Mouse (Mus musculus): ENCODE measurements at regions not wholly inside any gene's neighbourhood (a gene's known extent, or its start where the extent isn't known, plus 50 kb on each side); places are given as distances from the start of the nearest gene placed in this dataset.

DNA sequence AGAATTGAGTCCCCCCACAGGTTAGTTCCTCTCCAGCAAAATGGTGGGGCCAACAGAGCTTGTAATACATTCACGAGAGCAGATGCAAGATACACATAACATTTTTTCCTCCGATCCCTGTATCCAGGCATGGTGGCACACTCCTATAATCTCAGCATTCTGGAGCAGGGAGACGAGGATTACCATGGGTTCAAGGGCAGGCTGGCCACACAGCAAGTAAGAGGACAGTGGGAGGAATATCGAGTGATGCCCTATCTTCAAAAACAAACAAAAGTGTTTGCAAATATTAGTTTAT is 192.0 kb downstream of the Ube2e3 start:
- WGBS, result 71% methylated on average over 4 of the region's 4 CpGs
- no peaks in the 10 kb centered on the region for H3K9me3 ChIP-seq (ENCODE audit: control insufficient read depth, low read length)
- peak overlapping the region; percentile 50 for H3K27ac ChIP-seq (replicated peaks; ENCODE audit: low read depth, low read length)
- no peak overlapping the region for H3K4me2 ChIP-seq (ENCODE audit: low read length)
- H3K27me3 ChIP-seq (ENCODE audit: control insufficient read depth, insufficient read depth, low read length), result no peaks in the 10 kb centered on the region
- H3K4me1 ChIP-seq (ENCODE audit: control insufficient read depth, insufficient read depth, low read length), result no peaks in the 10 kb centered on the region
- 0 out of 2 replicates have a peak, but pooled peaks have one; percentile 20 for ATAC-seq (ENCODE audit: low FRiP score, low TSS enrichment)
- peak; percentile 14 for DNase-seq
- no peak overlapping the region for H3K9ac ChIP-seq (replicated peaks; ENCODE audit: low read length)
- H3K36me3 ChIP-seq (ENCODE audit: control insufficient read depth, insufficient read depth, low read length), result no peaks in the 10 kb centered on the region
- no peak overlapping the region for H3K4me3 ChIP-seq (replicated peaks; ENCODE audit: low read depth, low read length)

DNA sequence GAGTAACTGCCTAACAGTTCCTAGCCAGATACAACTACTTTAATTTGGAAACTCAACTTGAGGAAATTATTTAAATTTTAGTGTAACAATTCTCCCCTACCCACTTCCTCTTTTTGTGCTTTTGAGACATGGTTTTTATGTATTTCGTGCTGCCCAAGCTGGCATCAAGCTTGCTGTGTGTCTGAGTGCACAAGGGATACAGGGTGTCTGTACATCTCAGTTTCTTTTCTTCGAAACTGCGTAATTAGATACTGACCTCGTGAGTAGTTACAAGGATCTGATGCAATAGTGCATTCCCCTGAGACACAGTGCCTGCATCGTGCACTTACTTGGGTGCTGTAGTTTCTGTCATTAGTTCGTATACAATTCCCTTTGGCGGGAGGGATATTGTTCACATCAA is 192.4 kb downstream of the Ube2e3 start:
- Histone ChIP-seq H3K4me2 (ENCODE audit: low read length) (no peak overlapping the region), H3K4me1 (ENCODE audit: control insufficient read depth, insufficient read depth, low read length) (no peaks in the 10 kb centered on the region), H3K27ac (replicated peaks; ENCODE audit: low read depth, low read length) (no peak overlapping the region), H3K27me3 (ENCODE audit: control insufficient read depth, insufficient read depth, low read length) (no peaks in the 10 kb centered on the region), H3K9me3 (ENCODE audit: control insufficient read depth, low read length) (no peaks in the 10 kb centered on the region), H3K9ac (replicated peaks; ENCODE audit: low read length) (no peak overlapping the region), H3K36me3 (ENCODE audit: control insufficient read depth, insufficient read depth, low read length) (no peaks in the 10 kb centered on the region), H3K4me3 (replicated peaks; ENCODE audit: low read depth, low read length) (no peak overlapping the region)
- no peak for ATAC-seq (ENCODE audit: low FRiP score, low TSS enrichment)
- WGBS, result 84% methylated on average over 7 of the region's 7 CpGs
- DNase-seq, result no peak

DNA sequence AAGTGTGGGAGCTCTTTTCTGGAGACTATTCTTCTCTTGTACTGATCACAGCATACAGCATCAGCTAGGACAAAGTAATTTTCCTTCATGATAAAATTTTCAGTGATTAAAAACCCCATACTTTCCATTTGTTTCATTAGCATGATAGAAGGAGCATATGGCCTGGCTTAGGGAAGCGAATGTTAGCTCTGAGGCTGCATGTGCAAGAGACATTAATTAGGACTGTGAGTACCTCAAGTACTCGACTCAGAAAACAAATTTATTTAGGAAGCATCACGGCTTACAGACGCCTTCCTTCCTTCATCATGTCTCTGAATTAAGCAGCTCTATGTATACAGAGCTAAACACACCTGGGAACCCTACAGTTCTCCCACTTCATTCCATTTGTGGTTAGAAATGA is 193.6 kb upstream of the Itga4 start:
- ATAC-seq (ENCODE audit: low FRiP score, low TSS enrichment) (no peak), DNase-seq (no peak)
- H3K27me3 ChIP-seq (ENCODE audit: control insufficient read depth, insufficient read depth, low read length), result no peaks in the 10 kb centered on the region

DNA sequence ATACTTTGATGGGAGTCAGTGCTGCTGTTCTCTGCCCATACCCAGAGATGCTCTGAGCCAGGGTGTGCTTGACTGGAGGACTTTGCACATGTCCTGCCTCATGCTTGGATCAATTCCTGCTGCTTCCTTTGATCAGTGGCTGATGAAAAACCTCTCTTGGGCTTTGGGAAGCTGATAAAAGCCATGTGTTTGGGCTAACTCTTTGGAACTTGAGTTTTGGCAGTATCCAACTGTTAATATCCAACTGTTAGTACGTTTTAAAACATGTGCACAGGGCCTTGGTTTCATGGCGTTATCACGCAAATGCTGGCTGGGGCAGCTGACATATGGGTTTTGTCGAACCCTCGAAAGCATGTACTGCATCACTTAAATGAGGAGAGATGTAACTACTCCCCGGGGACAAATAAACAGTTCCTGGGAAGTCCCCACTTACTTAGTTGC is 193.0 kb upstream of the Itga4 start:
- H3K4me3 ChIP-seq (replicated peaks; ENCODE audit: low read depth, low read length), result no peak overlapping the region
- H3K36me3 ChIP-seq (ENCODE audit: control insufficient read depth, insufficient read depth, low read length), result no peaks in the 10 kb centered on the region
- WGBS, result 78% methylated on average over 6 of the region's 6 CpGs
- DNase-seq (no peak), ATAC-seq (ENCODE audit: low FRiP score, low TSS enrichment) (no peak)
- H3K27me3 ChIP-seq (ENCODE audit: control insufficient read depth, insufficient read depth, low read length), result no peaks in the 10 kb centered on the region
- H3K9me3 ChIP-seq (ENCODE audit: control insufficient read depth, low read length), result no peaks in the 10 kb centered on the region
- H3K4me1 ChIP-seq (ENCODE audit: control insufficient read depth, insufficient read depth, low read length), result no peaks in the 10 kb centered on the region
- no peak overlapping the region for H3K9ac ChIP-seq (replicated peaks; ENCODE audit: low read length)
- no peak overlapping the region for H3K4me2 ChIP-seq (ENCODE audit: low read length)
- no peak overlapping the region for H3K27ac ChIP-seq (replicated peaks; ENCODE audit: low read depth, low read length)

More for the DNA sequence above, 193.6 kb upstream of the Itga4 start:
- Histone ChIP-seq H3K27ac (replicated peaks; ENCODE audit: low read depth, low read length) (no peak overlapping the region), H3K4me3 (replicated peaks; ENCODE audit: low read depth, low read length) (no peak overlapping the region), H3K9ac (replicated peaks; ENCODE audit: low read length) (no peak overlapping the region), H3K4me1 (ENCODE audit: control insufficient read depth, insufficient read depth, low read length) (no peaks in the 10 kb centered on the region), H3K4me2 (ENCODE audit: low read length) (no peak overlapping the region), H3K9me3 (ENCODE audit: control insufficient read depth, low read length) (no peaks in the 10 kb centered on the region), H3K36me3 (ENCODE audit: control insufficient read depth, insufficient read depth, low read length) (no peaks in the 10 kb centered on the region)
- WGBS, result 66% methylated on average over 4 of the region's 4 CpGs

DNA sequence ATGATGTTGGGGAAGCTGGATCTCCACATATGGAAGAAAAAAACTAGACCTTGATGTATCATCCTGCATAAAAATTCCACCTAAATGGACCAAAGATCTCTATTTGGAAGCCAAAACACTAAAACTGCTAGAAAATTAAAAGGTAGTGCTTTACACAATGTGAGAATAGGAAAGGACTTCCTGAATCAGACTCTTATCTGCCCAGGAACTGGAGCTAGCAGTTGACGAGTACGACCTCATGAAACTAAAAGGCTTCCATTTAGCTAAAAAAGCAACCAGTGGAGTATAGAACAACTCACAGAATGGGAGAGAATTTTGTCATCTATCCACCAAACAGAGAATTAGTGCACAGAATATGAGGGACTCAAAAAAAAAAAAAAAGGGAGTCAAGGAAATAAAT is 191.6 kb upstream of the Itga4 start:
- no peak overlapping the region for H3K27ac ChIP-seq (replicated peaks; ENCODE audit: low read depth, low read length)
- ATAC-seq (ENCODE audit: low FRiP score, low TSS enrichment), result no peak
- H3K36me3 ChIP-seq (ENCODE audit: control insufficient read depth, insufficient read depth, low read length), result no peaks in the 10 kb centered on the region
- DNase-seq, result no peak
- no peak overlapping the region for H3K9ac ChIP-seq (replicated peaks; ENCODE audit: low read length)
- H3K4me2 ChIP-seq (ENCODE audit: low read length), result no peak overlapping the region
- no peak overlapping the region for H3K4me3 ChIP-seq (replicated peaks; ENCODE audit: low read depth, low read length)
- no peaks in the 10 kb centered on the region for H3K9me3 ChIP-seq (ENCODE audit: control insufficient read depth, low read length)
- no peaks in the 10 kb centered on the region for H3K4me1 ChIP-seq (ENCODE audit: control insufficient read depth, insufficient read depth, low read length)
- 95% methylated on average over 2 of the region's 2 CpGs for WGBS
- no peaks in the 10 kb centered on the region for H3K27me3 ChIP-seq (ENCODE audit: control insufficient read depth, insufficient read depth, low read length)

DNA sequence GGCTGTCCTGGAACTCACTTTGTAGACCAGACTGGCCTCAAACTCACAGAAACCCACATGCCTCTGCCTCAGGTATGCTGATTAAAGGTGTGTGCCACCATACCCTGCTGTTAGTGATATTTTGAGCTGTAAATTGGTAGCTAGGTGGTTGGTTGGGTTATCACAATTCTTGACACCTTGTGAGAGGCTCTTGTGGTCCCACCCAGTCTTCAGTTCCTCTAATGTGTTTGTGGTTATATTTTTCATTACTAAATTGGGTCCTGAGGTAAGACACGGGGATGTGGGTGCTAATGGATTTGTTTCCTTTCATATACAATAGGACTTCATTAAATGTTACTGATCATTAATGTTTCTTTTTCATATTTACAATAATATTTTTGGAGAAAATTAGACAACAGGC is 189.9 kb upstream of the Itga4 start:
- Histone ChIP-seq H3K9ac (replicated peaks; ENCODE audit: low read length) (no peak overlapping the region), H3K27ac (replicated peaks; ENCODE audit: low read depth, low read length) (no peak overlapping the region), H3K36me3 (ENCODE audit: control insufficient read depth, insufficient read depth, low read length) (no peaks in the 10 kb centered on the region), H3K4me1 (ENCODE audit: control insufficient read depth, insufficient read depth, low read length) (no peaks in the 10 kb centered on the region), H3K27me3 (ENCODE audit: control insufficient read depth, insufficient read depth, low read length) (no peaks in the 10 kb centered on the region), H3K9me3 (ENCODE audit: control insufficient read depth, low read length) (no peaks in the 10 kb centered on the region), H3K4me2 (ENCODE audit: low read length) (no peak overlapping the region), H3K4me3 (replicated peaks; ENCODE audit: low read depth, low read length) (no peak overlapping the region)
- 90% methylated on average over 1 of the region's 1 CpGs for WGBS
- DNase-seq, result no peak
- no peak for ATAC-seq (ENCODE audit: low FRiP score, low TSS enrichment)

DNA sequence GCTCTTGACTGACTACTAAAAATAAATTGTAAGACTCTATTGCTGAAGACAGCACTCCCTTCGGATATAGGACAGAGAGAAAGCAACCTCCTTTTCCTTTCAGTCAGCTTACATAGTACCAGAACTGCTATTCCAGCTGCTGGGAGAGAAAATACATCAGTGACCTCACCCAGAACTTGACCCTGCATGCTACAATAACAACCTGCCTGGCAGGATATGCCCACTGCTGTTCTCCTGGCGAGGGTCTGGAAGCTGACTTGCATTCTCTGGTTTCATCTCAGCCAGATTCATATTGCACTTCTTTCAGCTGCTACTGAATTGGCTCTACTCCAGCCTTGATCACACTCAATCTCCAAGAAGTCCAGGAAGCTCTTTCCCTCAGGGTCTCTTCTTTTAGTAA is 179.1 kb upstream of the Itga4 start:
- no peak overlapping the region for H3K9ac ChIP-seq (replicated peaks; ENCODE audit: low read length)
- H3K9me3 ChIP-seq (ENCODE audit: control insufficient read depth, low read length), result no peaks in the 10 kb centered on the region
- H3K36me3 ChIP-seq (ENCODE audit: control insufficient read depth, insufficient read depth, low read length), result no peaks in the 10 kb centered on the region
- 83% methylated on average over 2 of the region's 2 CpGs for WGBS
- H3K4me1 ChIP-seq (ENCODE audit: control insufficient read depth, insufficient read depth, low read length), result no peaks in the 10 kb centered on the region
- DNase-seq (no peak), ATAC-seq (ENCODE audit: low FRiP score, low TSS enrichment) (no peak)
- no peak overlapping the region for H3K27ac ChIP-seq (replicated peaks; ENCODE audit: low read depth, low read length)
- no peaks in the 10 kb centered on the region for H3K27me3 ChIP-seq (ENCODE audit: control insufficient read depth, insufficient read depth, low read length)
- H3K4me3 ChIP-seq (replicated peaks; ENCODE audit: low read depth, low read length), result no peak overlapping the region
- no peak overlapping the region for H3K4me2 ChIP-seq (ENCODE audit: low read length)

DNA sequence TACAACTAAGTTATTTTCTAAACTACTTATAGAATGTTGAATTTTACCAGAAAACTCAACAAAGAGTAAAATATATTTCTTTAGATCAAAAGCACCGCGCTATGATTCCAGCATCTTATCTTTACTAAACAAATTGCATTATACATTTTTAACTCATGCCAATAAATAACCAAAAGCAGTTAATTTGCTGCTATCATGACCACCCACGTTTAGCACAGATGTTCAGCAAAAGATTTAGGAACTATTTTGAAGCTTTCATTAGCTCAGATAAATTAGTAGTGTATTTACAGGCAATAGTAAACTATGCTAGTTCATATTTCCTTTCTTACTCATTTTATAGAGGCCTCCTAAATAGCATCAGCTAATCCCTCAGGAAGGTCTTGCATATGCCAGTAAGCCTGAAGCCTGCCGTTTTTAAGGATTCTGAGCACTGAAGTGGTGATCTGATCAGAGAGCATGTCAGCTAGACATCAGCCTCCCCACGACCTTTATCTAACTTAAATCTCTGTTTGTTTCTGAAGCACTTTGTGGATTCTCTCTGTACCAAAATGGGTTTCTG is 176.3 kb upstream of the Itga4 start:
- ATAC-seq (ENCODE audit: low FRiP score, low TSS enrichment) (no peak), DNase-seq (no peak)
- no peak overlapping the region for H3K4me3 ChIP-seq (replicated peaks; ENCODE audit: low read depth, low read length)
- no peak overlapping the region for H3K4me2 ChIP-seq (ENCODE audit: low read length)
- no peaks in the 10 kb centered on the region for H3K4me1 ChIP-seq (ENCODE audit: control insufficient read depth, insufficient read depth, low read length)
- H3K9me3 ChIP-seq (ENCODE audit: control insufficient read depth, low read length), result no peaks in the 10 kb centered on the region
- WGBS, result 64% methylated on average over 5 of the region's 5 CpGs
- H3K27me3 ChIP-seq (ENCODE audit: control insufficient read depth, insufficient read depth, low read length), result no peaks in the 10 kb centered on the region
- H3K9ac ChIP-seq (replicated peaks; ENCODE audit: low read length), result no peak overlapping the region
- no peak overlapping the region for H3K27ac ChIP-seq (replicated peaks; ENCODE audit: low read depth, low read length)
- no peaks in the 10 kb centered on the region for H3K36me3 ChIP-seq (ENCODE audit: control insufficient read depth, insufficient read depth, low read length)

DNA sequence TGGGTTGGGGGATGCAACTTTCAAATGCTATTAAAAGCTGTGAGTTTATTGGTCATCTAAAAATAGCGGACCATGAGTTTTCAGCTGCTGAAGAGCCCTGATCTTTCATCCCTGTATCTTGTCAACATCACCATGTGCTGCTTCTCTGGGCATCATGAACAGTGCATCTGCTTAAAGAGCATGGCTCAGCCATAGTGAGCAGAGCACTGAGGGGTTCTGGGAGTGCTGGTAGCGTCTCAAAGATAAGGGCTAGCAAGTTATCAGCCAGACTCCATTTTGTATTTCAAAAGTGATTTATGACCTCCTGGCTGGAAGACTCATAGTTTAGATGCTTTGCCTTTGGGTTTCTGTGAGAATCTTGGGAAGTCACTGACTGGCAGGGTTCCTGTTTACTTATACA is 173.5 kb upstream of the Itga4 start:
- H3K4me2 ChIP-seq (ENCODE audit: low read length), result no peak overlapping the region
- DNase-seq, result no peak
- H3K9me3 ChIP-seq (ENCODE audit: control insufficient read depth, low read length), result no peaks in the 10 kb centered on the region
- no peaks in the 10 kb centered on the region for H3K36me3 ChIP-seq (ENCODE audit: control insufficient read depth, insufficient read depth, low read length)
- no peak overlapping the region for H3K27ac ChIP-seq (replicated peaks; ENCODE audit: low read depth, low read length)
- 93% methylated on average over 2 of the region's 2 CpGs for WGBS
- H3K4me3 ChIP-seq (replicated peaks; ENCODE audit: low read depth, low read length), result no peak overlapping the region
- H3K27me3 ChIP-seq (ENCODE audit: control insufficient read depth, insufficient read depth, low read length), result no peaks in the 10 kb centered on the region
- ATAC-seq (ENCODE audit: low FRiP score, low TSS enrichment), result no peak
- no peak overlapping the region for H3K9ac ChIP-seq (replicated peaks; ENCODE audit: low read length)
- no peaks in the 10 kb centered on the region for H3K4me1 ChIP-seq (ENCODE audit: control insufficient read depth, insufficient read depth, low read length)

Measured in midbrain, embryonic 14.5 days (tissue).